Mouse (Mus musculus) olfactory bulb, adult 2 months (tissue): Measurements from ENCODE around the gene Zscan26.

Source experiments
- CTCF ChIP-seq: fragments of 200-500 bp; IDR thresholded peaks from 2 replicates; pipeline ENCODE4 v1.5.1; 2012; ENCODE audit warnings: low read depth, mild to moderate bottlenecking, low read length, moderate library complexity; ENCODE audit not compliant: insufficient read depth
- POLR2A ChIP-seq: fragments of 200-500 bp; IDR thresholded peaks from 2 replicates; pipeline ENCODE4 v1.6.1; 2012; ENCODE audit warnings: mild to moderate bottlenecking, low read depth, low read length, moderate library complexity; ENCODE audit not compliant: insufficient read depth

- TF ChIP-seq POLR2A (no peak), CTCF (no peak)
Measured at GRCm38 (mm10) chr13:21414231-21415212, 39.0 kb downstream of the Zscan26 start.
